Mouse (Mus musculus) CD4-positive, CD25-positive, alpha-beta regulatory T cell (primary cell): ENCODE measurements around the gene Gzmb. TPM values are rescaled to one million over a fixed set of nuclear protein-coding genes. Genes with fewer than 3 reads are reported as not detected.

Source experiments
- polyA plus RNA-seq: library from polyadenylated mRNA; unstranded; fragments of 100-300 nt; shearing (Covaris generic); gene quantifications from one replicate; pipeline ENCODE4 v1.2.1, GENCODE M21; 2017

Gzmb gene
- 7.5 TPM for polyA plus RNA-seq

DNA sequence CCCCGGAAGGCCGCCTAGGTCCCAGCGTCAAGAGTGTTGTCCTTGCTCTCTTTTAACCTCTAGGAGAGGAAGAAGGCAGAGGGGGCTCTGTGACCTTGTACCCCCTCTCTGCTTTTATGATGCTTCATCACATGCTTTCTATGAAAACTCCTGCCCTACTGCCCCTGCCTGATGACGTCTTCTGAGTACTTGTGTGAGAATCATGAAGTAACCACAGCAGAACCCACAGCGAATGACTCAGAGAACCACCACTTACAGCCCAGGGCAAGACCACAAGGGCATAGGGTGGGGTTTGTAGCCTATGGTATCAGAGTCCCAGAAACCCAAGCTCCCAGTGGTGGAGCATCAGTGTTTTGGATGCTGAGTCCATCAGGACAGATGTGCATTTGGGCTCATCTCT, at the start of gene Gzmb:
TSS of gene Gzmb (minus strand) at position 108 of the 400 bp plus-strand sequence.

DNA sequence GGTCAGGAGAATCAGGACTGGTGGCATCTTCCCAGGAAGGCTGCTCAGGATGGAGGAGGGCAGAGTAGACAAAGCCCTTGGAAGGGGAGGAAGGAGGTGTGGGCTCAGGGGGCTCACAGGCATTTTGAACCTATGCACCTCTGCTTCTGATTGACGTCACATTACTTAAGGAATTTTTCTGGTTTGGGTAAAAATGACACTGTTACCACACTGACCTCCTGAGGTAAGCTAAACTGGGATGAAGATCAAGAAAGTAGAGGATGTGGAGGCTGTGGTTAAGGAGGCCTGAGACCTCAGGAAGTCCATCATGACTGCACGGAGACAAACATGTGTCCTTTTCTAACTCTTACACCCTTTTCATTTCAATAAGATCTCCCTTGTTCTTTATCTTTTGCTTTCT, 27.5 kb downstream of the Gzmb start, which contains the start of gene Gzmc:
TSS of gene Gzmc (minus strand) at position 101 of the 400 bp plus-strand sequence.

DNA sequence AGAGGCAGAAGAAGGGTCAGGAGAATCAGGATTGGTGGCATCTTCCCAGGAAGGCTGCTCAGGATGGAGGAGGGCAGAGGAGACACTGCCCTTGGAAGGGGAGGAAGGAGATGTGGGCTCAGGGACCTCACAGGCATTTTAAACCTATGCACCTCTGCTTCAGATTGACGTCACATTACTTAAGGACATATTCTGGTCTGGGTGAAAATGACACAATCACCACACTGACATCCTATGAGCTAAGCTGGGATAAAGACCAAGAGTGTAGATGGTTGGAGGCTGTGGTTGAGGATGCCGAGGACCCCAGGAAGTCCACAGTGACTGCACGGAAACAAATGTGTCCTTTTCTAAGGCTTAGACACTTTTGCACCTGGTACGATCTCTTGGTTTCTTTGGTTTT, 50.7 kb downstream of the Gzmb start, which contains the start of gene Gzmf:
TSS of gene Gzmf (minus strand) at position 101 of the 400 bp plus-strand sequence.

Other genes with a start within 250 kb of the Gzmb start
- not detected for gene Mcpt1, start 244.3 kb downstream of the Gzmb start, polyA plus RNA-seq
- gene Mcpt9, start 231.8 kb downstream of the Gzmb start, polyA plus RNA-seq, result not detected
- gene Mcpt2, start 220.2 kb downstream of the Gzmb start, polyA plus RNA-seq, result not detected
- not detected for gene Mcpt4, start 199.9 kb downstream of the Gzmb start, polyA plus RNA-seq
- not detected for gene Mcpt8, start 177.0 kb downstream of the Gzmb start, polyA plus RNA-seq
- gene Ctsg, start 159.7 kb downstream of the Gzmb start, polyA plus RNA-seq, result not detected
- gene Gzme, start 141.6 kb downstream of the Gzmb start, polyA plus RNA-seq, result not detected
- gene Gzmd, start 129.7 kb downstream of the Gzmb start, polyA plus RNA-seq, result 0.19 TPM
- gene Gzmg, start 102.7 kb downstream of the Gzmb start, polyA plus RNA-seq, result not detected
- not detected for gene Gzmn, start 87.7 kb downstream of the Gzmb start, polyA plus RNA-seq
- not detected for gene Gzmf, start 50.8 kb downstream of the Gzmb start, polyA plus RNA-seq
- gene Gzmc, start 27.6 kb downstream of the Gzmb start, polyA plus RNA-seq, result 5.0 TPM
- gene Atp12a, start 102.8 kb upstream of the Gzmb start, polyA plus RNA-seq, result not detected
- 1.0 TPM for gene Rnf17, start 140.3 kb upstream of the Gzmb start, polyA plus RNA-seq